Mouse (Mus musculus): Measurements from ENCODE around the gene 4932438H23Rik.
"Not testable (repeated sequence)": the region's sequence is repeated elsewhere in the genome, so short reads cannot be mapped to it uniquely, and the experiment has no call there.

DNA sequence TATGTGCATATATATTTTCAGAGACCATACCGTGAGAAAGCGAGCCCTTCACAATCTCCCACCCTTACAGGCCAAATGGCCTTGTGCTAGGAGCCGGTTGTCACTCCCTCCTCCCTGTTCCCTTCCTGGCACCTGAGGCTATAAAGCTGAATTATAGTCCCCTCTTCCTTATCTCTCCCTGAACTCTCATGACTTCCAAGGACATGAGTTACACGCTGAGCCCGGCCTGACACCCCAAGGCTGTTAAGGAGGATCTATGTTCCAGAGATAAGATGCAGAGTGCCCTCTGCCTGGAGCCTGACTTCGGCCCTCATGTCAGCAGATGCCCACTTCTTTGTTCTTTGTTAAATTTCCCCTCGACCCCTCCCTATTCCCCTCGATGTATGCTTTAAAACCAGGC, 19.5 kb downstream of the 4932438H23Rik start:
- TF ChIP-seq GATA1 (IDR thresholded peaks at IDR 0.05; ENCODE audit: low read depth, low read length); UBTF (IDR thresholded peaks at IDR 0.05; ENCODE audit: borderline replicate concordance, insufficient read depth, low read depth, low read length): not testable (repeated sequence)

All from MEL (cell line).